Mouse (Mus musculus): ENCODE measurements around the gene Nckap5. TPM values are rescaled to one million over a fixed set of nuclear protein-coding genes. Genes with fewer than 3 reads are reported as not detected.

Nckap5 gene
- polyA plus RNA-seq, 1 experiment from 2014 or later: 6.2 TPM

- WGBS: 54% methylated on average over 14 of the region's 14 CpGs
- Histone ChIP-seq H3K36me3 (ENCODE audit: control insufficient read depth, insufficient read depth, low read length) (no peaks in the 10 kb centered on the region), H3K27ac (replicated peaks; ENCODE audit: low read depth, low read length) (no peak overlapping the region), H3K9me3 (ENCODE audit: control insufficient read depth, low read length) (no peaks in the 10 kb centered on the region), H3K27me3 (replicated peaks; ENCODE audit: control insufficient read depth, insufficient read depth, low read length) (no peaks in the 10 kb centered on the region), H3K4me1 (ENCODE audit: control insufficient read depth, insufficient read depth, low read length) (no peaks in the 10 kb centered on the region), H3K9ac (ENCODE audit: low read depth, low read length) (no peak overlapping the region), H3K4me3 (ENCODE audit: low read depth, low read length) (no peak overlapping the region), H3K4me2 (ENCODE audit: low read depth, low read length) (no peak overlapping the region)
- ATAC-seq (ENCODE audit: low read depth) (no peak), DNase-seq (ENCODE audit: low spot score) (no peak)
Measured at GRCm38 (mm10) chr1:126744631-126745305, 85.8 kb downstream of the Nckap5 start.

- H3K36me3 ChIP-seq (ENCODE audit: control insufficient read depth, insufficient read depth, low read length): no peaks in the 10 kb centered on the region
- peak overlapping the region; percentile 61; the same call in 1 of the 2 replicates for H3K27ac ChIP-seq (replicated peaks; ENCODE audit: low read depth, low read length)
- H3K4me3 ChIP-seq (ENCODE audit: low read depth, low read length): peak overlapping the region; percentile 39
- ATAC-seq (ENCODE audit: low read depth): peak; percentile 61
- H3K9ac ChIP-seq (ENCODE audit: low read depth, low read length): peak overlapping the region; percentile 60
- H3K4me1 ChIP-seq (ENCODE audit: control insufficient read depth, insufficient read depth, low read length): peaks cover 12% of the 10 kb centered on the region
- 0 out of 2 replicates have a peak, but pooled peaks cover 5% of the 10 kb centered on the region for H3K27me3 ChIP-seq (replicated peaks; ENCODE audit: control insufficient read depth, insufficient read depth, low read length)
- peak overlapping the region; percentile 67 for H3K4me2 ChIP-seq (ENCODE audit: low read depth, low read length)
- no peaks in the 10 kb centered on the region for H3K9me3 ChIP-seq (ENCODE audit: control insufficient read depth, low read length)
- DNase-seq (ENCODE audit: low spot score): no peak
- WGBS: 6% methylated on average over 12 of the region's 12 CpGs
Measured at GRCm38 (mm10) chr1:126738291-126738640, 92.3 kb downstream of the Nckap5 start.

- H3K4me1 ChIP-seq (ENCODE audit: control insufficient read depth, insufficient read depth, low read length): peaks cover 12% of the 10 kb centered on the region
- DNase-seq (ENCODE audit: low spot score) (peak; percentile 83), ATAC-seq (ENCODE audit: low read depth) (peak; percentile 73)
Measured at GRCm38 (mm10) chr1:126737554-126738290, 92.9 kb downstream of the Nckap5 start.

DNA sequence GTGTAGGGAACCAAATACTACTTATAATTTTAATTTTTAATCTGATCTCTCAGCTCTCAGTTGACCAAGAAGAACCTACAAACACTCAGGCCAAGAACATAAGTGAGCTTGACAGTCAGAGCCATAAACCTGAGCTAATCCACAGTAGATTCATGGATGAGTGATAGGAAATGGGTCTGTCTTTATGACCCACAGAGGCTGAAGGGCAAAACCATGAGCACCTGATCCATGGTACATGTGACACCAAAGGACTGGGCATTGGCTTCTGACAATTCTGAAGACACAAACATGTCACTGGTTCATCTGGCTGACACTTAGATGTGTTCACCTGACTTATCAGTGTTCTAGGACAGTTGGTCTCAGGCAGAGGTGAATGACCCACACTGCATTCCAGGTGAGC, 98.9 kb downstream of the Nckap5 start:
- Histone ChIP-seq H3K27ac (replicated peaks; ENCODE audit: low read depth, low read length) (no peak overlapping the region), H3K9me3 (ENCODE audit: control insufficient read depth, low read length) (no peaks in the 10 kb centered on the region), H3K36me3 (ENCODE audit: control insufficient read depth, insufficient read depth, low read length) (no peaks in the 10 kb centered on the region), H3K9ac (ENCODE audit: low read depth, low read length) (no peak overlapping the region), H3K27me3 (replicated peaks; ENCODE audit: control insufficient read depth, insufficient read depth, low read length) (0 out of 2 replicates have a peak, but pooled peaks cover 5% of the 10 kb centered on the region), H3K4me2 (ENCODE audit: low read depth, low read length) (no peak overlapping the region), H3K4me3 (ENCODE audit: low read depth, low read length) (no peak overlapping the region), H3K4me1 (ENCODE audit: control insufficient read depth, insufficient read depth, low read length) (peaks cover 2% of the 10 kb centered on the region; the same call in 1 of the 2 replicates)
- DNase-seq (ENCODE audit: low spot score) (no peak), ATAC-seq (ENCODE audit: low read depth) (no peak)

More at GRCm38 (mm10) chr1:126737554-126738290, 92.9 kb downstream of the Nckap5 start:
- H3K9me3 ChIP-seq (ENCODE audit: control insufficient read depth, low read length): no peaks in the 10 kb centered on the region
- H3K27ac ChIP-seq (replicated peaks; ENCODE audit: low read depth, low read length): peak overlapping the region; percentile 61; the same call in 1 of the 2 replicates
- H3K27me3 ChIP-seq (replicated peaks; ENCODE audit: control insufficient read depth, insufficient read depth, low read length): 0 out of 2 replicates have a peak, but pooled peaks cover 5% of the 10 kb centered on the region
- peak overlapping the region; percentile 39 for H3K4me3 ChIP-seq (ENCODE audit: low read depth, low read length)
- no peaks in the 10 kb centered on the region for H3K36me3 ChIP-seq (ENCODE audit: control insufficient read depth, insufficient read depth, low read length)
- 4% methylated on average over 18 of the region's 18 CpGs for WGBS
- H3K4me2 ChIP-seq (ENCODE audit: low read depth, low read length): peak overlapping the region; percentile 67
- peak overlapping the region; percentile 60 for H3K9ac ChIP-seq (ENCODE audit: low read depth, low read length)

- Histone ChIP-seq H3K27ac (replicated peaks; ENCODE audit: low read depth, low read length) (no peak overlapping the region), H3K4me1 (ENCODE audit: control insufficient read depth, insufficient read depth, low read length) (no peaks in the 10 kb centered on the region; the same call in 1 of the 2 replicates), H3K27me3 (replicated peaks; ENCODE audit: control insufficient read depth, insufficient read depth, low read length) (no peaks in the 10 kb centered on the region), H3K9me3 (ENCODE audit: control insufficient read depth, low read length) (no peaks in the 10 kb centered on the region), H3K9ac (ENCODE audit: low read depth, low read length) (no peak overlapping the region), H3K4me3 (ENCODE audit: low read depth, low read length) (no peak overlapping the region), H3K4me2 (ENCODE audit: low read depth, low read length) (no peak overlapping the region), H3K36me3 (ENCODE audit: control insufficient read depth, insufficient read depth, low read length) (no peaks in the 10 kb centered on the region)
- DNase-seq (ENCODE audit: low spot score) (peak; percentile 52), ATAC-seq (ENCODE audit: low read depth) (no peak)
- 51% methylated on average over 6 of the region's 6 CpGs for WGBS
Measured at GRCm38 (mm10) chr1:126726400-126727055, 104.1 kb downstream of the Nckap5 start.

DNA sequence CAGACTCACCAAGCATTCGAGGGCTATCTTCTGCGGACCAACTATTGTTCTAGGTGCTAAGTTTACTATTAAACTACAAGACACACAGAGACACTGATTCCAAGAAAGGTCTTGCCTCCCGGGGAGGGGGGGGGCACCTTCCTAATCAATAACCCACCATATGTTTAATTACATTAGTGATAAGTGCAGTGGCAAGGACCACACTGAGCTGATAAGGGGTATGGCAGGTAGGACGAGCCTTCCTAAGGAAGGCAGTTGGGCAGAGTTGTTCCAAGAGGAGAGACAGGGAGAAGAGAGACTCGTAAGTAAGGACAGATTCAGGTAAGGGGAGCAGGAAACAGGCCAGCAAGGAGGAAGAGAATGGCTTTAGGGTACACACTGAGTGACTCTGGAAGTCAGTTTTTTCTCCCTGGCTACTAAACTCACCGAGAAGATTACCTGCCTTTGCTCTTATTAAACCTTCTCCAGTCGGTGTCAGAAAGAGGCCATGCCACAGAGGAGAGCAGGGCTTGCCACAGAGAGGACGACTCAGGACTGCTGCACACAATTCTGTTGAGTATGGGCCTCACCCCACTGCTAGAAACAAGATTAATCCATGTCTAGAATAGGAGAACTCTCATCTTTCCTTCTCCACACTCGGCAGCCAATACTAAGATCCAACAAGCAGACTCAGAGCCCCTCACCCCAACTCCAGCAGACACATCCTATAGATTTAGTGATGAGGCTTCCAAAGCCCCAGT, 104.8 kb downstream of the Nckap5 start:
- DNase-seq (ENCODE audit: low spot score): no peak
- ATAC-seq (ENCODE audit: low read depth): no peak
- Histone ChIP-seq H3K4me2 (ENCODE audit: low read depth, low read length) (no peak overlapping the region), H3K4me3 (ENCODE audit: low read depth, low read length) (no peak overlapping the region), H3K9ac (ENCODE audit: low read depth, low read length) (no peak overlapping the region), H3K27ac (replicated peaks; ENCODE audit: low read depth, low read length) (no peak overlapping the region), H3K27me3 (replicated peaks; ENCODE audit: control insufficient read depth, insufficient read depth, low read length) (no peaks in the 10 kb centered on the region), H3K36me3 (ENCODE audit: control insufficient read depth, insufficient read depth, low read length) (no peaks in the 10 kb centered on the region), H3K4me1 (ENCODE audit: control insufficient read depth, insufficient read depth, low read length) (no peaks in the 10 kb centered on the region; the same call in 1 of the 2 replicates), H3K9me3 (ENCODE audit: control insufficient read depth, low read length) (no peaks in the 10 kb centered on the region)
- WGBS: 66% methylated on average over 9 of the region's 9 CpGs

GRCm38 (mm10) chr1:126721917-126722316, 108.7 kb downstream of the Nckap5 start:
- WGBS: 50% methylated on average over 1 of the region's 1 CpGs
- H3K4me2 ChIP-seq (ENCODE audit: low read depth, low read length): no peak overlapping the region
- no peak for ATAC-seq (ENCODE audit: low read depth)
- H3K4me3 ChIP-seq (ENCODE audit: low read depth, low read length): no peak overlapping the region
- no peaks in the 10 kb centered on the region for H3K36me3 ChIP-seq (ENCODE audit: control insufficient read depth, insufficient read depth, low read length)
- no peaks in the 10 kb centered on the region; the same call in 1 of the 2 replicates for H3K4me1 ChIP-seq (ENCODE audit: control insufficient read depth, insufficient read depth, low read length)
- H3K9me3 ChIP-seq (ENCODE audit: control insufficient read depth, low read length): no peaks in the 10 kb centered on the region
- no peak for DNase-seq (ENCODE audit: low spot score)
- H3K27ac ChIP-seq (replicated peaks; ENCODE audit: low read depth, low read length): no peak overlapping the region
- H3K27me3 ChIP-seq (replicated peaks; ENCODE audit: control insufficient read depth, insufficient read depth, low read length): no peaks in the 10 kb centered on the region
- H3K9ac ChIP-seq (ENCODE audit: low read depth, low read length): no peak overlapping the region

- WGBS: 62% methylated on average over 5 of the region's 5 CpGs
- no peaks in the 10 kb centered on the region for H3K9me3 ChIP-seq (ENCODE audit: control insufficient read depth, low read length)
- H3K9ac ChIP-seq (ENCODE audit: low read depth, low read length): no peak overlapping the region
- ATAC-seq (ENCODE audit: low read depth) (no peak), DNase-seq (ENCODE audit: low spot score) (no peak)
- no peak overlapping the region for H3K27ac ChIP-seq (replicated peaks; ENCODE audit: low read depth, low read length)
- H3K4me2 ChIP-seq (ENCODE audit: low read depth, low read length): no peak overlapping the region
- H3K4me3 ChIP-seq (ENCODE audit: low read depth, low read length): no peak overlapping the region
- no peaks in the 10 kb centered on the region; the same call in 1 of the 2 replicates for H3K4me1 ChIP-seq (ENCODE audit: control insufficient read depth, insufficient read depth, low read length)
- no peaks in the 10 kb centered on the region for H3K27me3 ChIP-seq (replicated peaks; ENCODE audit: control insufficient read depth, insufficient read depth, low read length)
- H3K36me3 ChIP-seq (ENCODE audit: control insufficient read depth, insufficient read depth, low read length): no peaks in the 10 kb centered on the region
Measured at GRCm38 (mm10) chr1:126719733-126720348, 110.8 kb downstream of the Nckap5 start.
